Mouse (Mus musculus) forebrain, embryonic 15.5 days (tissue): Measurements from ENCODE around the gene Tbc1d22b. TPM values are rescaled to one million over a fixed set of nuclear protein-coding genes. Genes with fewer than 3 reads are reported as not detected.

Experiments used
- ATAC-seq: fragments of 200-750 bp; cut with Nextera tagmentation; replicated peaks from 2 replicates; pipeline ENCODE4 v1.8.0; 2017; ENCODE audit warnings: mild to moderate bottlenecking, moderate TSS enrichment, moderate library complexity
- H3K27ac ChIP-seq: fragments of 300-500 bp; sonication (generic); replicated peaks from 2 replicates; pipeline ENCODE4 v1.5.1; 2015; ENCODE audit warnings: mild to moderate bottlenecking, inconsistent platforms
- H3K27me3 ChIP-seq: fragments of 300-500 bp; sonication (generic); 2 replicates; pipeline ENCODE4 v1.6.1; 2015; ENCODE audit warnings: inconsistent platforms
- H3K36me3 ChIP-seq: fragments of 300-500 bp; sonication (generic); 2 replicates; pipeline ENCODE4 v1.6.1; 2015; ENCODE audit warnings: mild to moderate bottlenecking, inconsistent platforms
- H3K4me1 ChIP-seq: fragments of 300-500 bp; sonication (generic); 2 replicates; pipeline ENCODE4 v1.6.1; 2015; ENCODE audit warnings: inconsistent platforms
- H3K4me2 ChIP-seq: fragments of 300-500 bp; sonication (generic); replicated peaks from 2 replicates; pipeline ENCODE4 v1.6.1; 2015; ENCODE audit warnings: mild to moderate bottlenecking, inconsistent platforms
- H3K4me3 ChIP-seq: fragments of 300-500 bp; sonication (generic); 2 replicates; pipeline ENCODE4 v1.5.1; 2015; ENCODE audit warnings: mild to moderate bottlenecking, inconsistent platforms
- H3K9ac ChIP-seq: fragments of 300-500 bp; sonication (generic); replicated peaks from 2 replicates; pipeline ENCODE4 v1.6.1; 2015; ENCODE audit warnings: mild to moderate bottlenecking, inconsistent platforms
- H3K9me3 ChIP-seq: fragments of 300-500 bp; sonication (generic); 2 replicates; pipeline ENCODE4 v1.6.1; 2016; ENCODE audit warnings: inconsistent platforms
- WGBS: fragments of 180-500 bp; shearing (Covaris S2); methylation state at CpG from one replicate; pipeline ENCODE4 v1.1.7; 2015; ENCODE audit warnings: mixed read lengths; 5-methylcytosine and 5-hydroxymethylcytosine counted together
- microRNA-seq: library from miRNA; unstranded; fragments of <30 nt; microRNA quantifications from one replicate; pipeline ENCODE4, GENCODE M21; 2016
- polyA plus RNA-seq: library from polyadenylated mRNA; unstranded; fragments of >200 nt; fragmentation: Nextera tagmentation; extraction: Ambion mirVana; gene quantifications from 2 replicates; pipeline ENCODE4 v1.2.1, GENCODE M21; 2015

Tbc1d22b gene
- polyA plus RNA-seq, 1 experiment from 2014 or later, result 22.3 TPM

DNA sequence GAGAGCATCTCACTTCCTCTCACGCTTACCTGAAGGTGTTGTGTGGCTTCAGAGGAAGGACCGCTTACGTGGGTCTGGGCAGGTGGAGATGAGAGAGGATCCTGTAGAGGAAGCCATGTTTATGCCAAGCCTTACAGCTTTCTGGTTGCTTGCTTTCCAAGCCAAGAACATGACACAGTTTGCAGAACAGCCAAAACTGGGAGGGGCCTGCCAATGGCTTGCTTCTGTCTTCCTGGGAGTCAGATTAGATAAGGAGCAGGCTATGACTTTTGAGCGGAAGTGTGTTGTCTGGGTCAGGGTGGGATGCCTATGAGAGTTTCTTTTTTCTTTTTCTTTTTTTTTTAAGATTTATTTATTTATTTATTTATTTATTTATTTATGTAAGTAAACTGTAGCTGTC lies 87.8 kb downstream of the Tbc1d22b start:
- Histone ChIP-seq H3K9ac (no peak overlapping the region), H3K4me1 (peaks cover 4% of the 10 kb centered on the region; the same call in 1 of the 2 replicates), H3K27ac (no peak overlapping the region), H3K36me3 (peaks cover 87% of the 10 kb centered on the region), H3K4me3 (no peak overlapping the region), H3K4me2 (no peak overlapping the region), H3K9me3 (no peaks in the 10 kb centered on the region), H3K27me3 (no peaks in the 10 kb centered on the region)
- 82% methylated on average over 4 of the region's 4 CpGs for WGBS
- ATAC-seq, result 0 out of 2 replicates have a peak, but pooled peaks have one; percentile 23

DNA sequence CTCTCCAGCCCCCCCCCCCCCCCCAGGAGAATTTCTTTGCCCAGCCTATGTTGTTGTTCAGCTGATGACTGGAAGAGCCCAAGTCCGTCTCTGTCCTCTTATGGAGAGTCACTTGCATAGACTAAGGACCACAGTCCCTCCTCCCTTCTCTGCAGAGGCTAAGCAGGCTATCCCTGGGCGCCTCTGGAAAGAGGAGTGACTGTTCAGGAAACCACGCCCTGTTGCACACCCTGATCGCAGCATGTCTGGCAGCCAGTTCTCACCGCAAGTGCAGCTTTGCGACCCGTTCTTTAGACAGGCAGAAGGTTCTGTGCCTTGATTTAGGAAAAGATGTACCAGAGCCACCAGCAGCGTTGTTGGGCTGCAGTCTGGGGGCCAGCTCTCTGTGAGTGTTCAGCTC lies 88.3 kb downstream of the Tbc1d22b start:
- Histone ChIP-seq H3K36me3 (peaks cover 84% of the 10 kb centered on the region), H3K27me3 (no peaks in the 10 kb centered on the region), H3K27ac (no peak overlapping the region), H3K4me3 (no peak overlapping the region), H3K4me2 (no peak overlapping the region), H3K9me3 (no peaks in the 10 kb centered on the region), H3K4me1 (peaks cover 4% of the 10 kb centered on the region; the same call in 1 of the 2 replicates), H3K9ac (no peak overlapping the region)
- ATAC-seq, result no peak
- 80% methylated on average over 8 of the region's 8 CpGs for WGBS

DNA sequence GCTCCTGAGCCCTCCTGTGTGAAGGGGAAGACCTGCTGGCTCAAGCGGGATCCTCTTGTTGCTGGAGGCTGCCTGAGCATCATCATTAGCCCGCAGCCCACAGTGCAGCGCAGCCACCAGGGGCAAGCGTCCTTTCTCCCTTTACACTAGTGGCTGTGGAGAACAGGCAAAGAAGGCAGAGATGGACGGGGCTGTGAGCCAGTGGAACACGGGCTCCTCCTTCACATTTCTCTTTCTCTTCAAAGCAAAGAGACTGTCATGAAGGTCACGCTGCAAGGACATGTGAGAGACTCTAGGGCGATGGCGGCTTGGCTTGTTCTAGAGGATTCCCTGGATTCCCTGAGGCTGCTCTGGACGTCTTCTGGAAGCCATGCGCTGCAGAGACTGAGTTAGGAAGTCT lies 91.4 kb downstream of the Tbc1d22b start:
- Histone ChIP-seq H3K4me3 (no peak overlapping the region), H3K27ac (no peak overlapping the region), H3K9ac (no peak overlapping the region), H3K4me1 (peaks cover 9% of the 10 kb centered on the region; the same call in 1 of the 2 replicates), H3K4me2 (no peak overlapping the region), H3K27me3 (no peaks in the 10 kb centered on the region), H3K36me3 (peaks cover 58% of the 10 kb centered on the region), H3K9me3 (no peaks in the 10 kb centered on the region)
- WGBS, result 95% methylated on average over 11 of the region's 11 CpGs
- ATAC-seq, result no peak

- Histone ChIP-seq H3K4me3 (no peak overlapping the region), H3K27me3 (no peaks in the 10 kb centered on the region), H3K9ac (no peak overlapping the region), H3K36me3 (peaks cover 46% of the 10 kb centered on the region), H3K4me1 (peaks cover 5% of the 10 kb centered on the region; the same call in 1 of the 2 replicates), H3K27ac (no peak overlapping the region), H3K9me3 (no peaks in the 10 kb centered on the region), H3K4me2 (no peak overlapping the region)
- ATAC-seq, result no peak
- WGBS, result 74% methylated on average over 3 of the region's 3 CpGs
Measured at GRCm38 (mm10) chr17:29642219-29642618, 92.6 kb downstream of the Tbc1d22b start.

Small RNA genes within 50 kb of the gene (microRNA-seq; reads per million reads assigned to microRNA genes)
- gene Mir7667, result not detected

Other genes with a start within 250 kb of the Tbc1d22b start
- 1.4 and 1.8 TPM in 2 replicates for gene Pi16, start 232.1 kb upstream of the Tbc1d22b start, polyA plus RNA-seq
- 432 and 464 TPM in 2 replicates for gene Mtch1, start 201.9 kb upstream of the Tbc1d22b start, polyA plus RNA-seq
- gene Fgd2, start 188.9 kb upstream of the Tbc1d22b start, polyA plus RNA-seq, result 5.5 and 6.0 TPM in 2 replicates
- 15.6 and 17.7 TPM in 2 replicates for gene Pim1, start 59.0 kb upstream of the Tbc1d22b start, polyA plus RNA-seq
- gene Gm17657, start 147 bp upstream of the Tbc1d22b start, polyA plus RNA-seq, result not detected in 2 replicates
- 1.3 and 1.6 TPM in 2 replicates for gene Tmem217, start 2.6 kb downstream of the Tbc1d22b start, polyA plus RNA-seq
- gene Rnf8, start 65.0 kb downstream of the Tbc1d22b start, polyA plus RNA-seq, result 97.0 and 109 TPM in 2 replicates
- 2.8 and 2.9 TPM in 2 replicates for gene Gm28043, start 65.1 kb downstream of the Tbc1d22b start, polyA plus RNA-seq
- gene Cmtr1, start 110.8 kb downstream of the Tbc1d22b start, polyA plus RNA-seq, result 144 and 155 TPM in 2 replicates
- gene Ccdc167, start 167.3 kb downstream of the Tbc1d22b start, polyA plus RNA-seq, result 12.4 and 12.9 TPM in 2 replicates